Mouse (Mus musculus) layer of hippocampus, postnatal 36 days (tissue): Measurements from ENCODE around the gene Ankrd13d. TPM values are rescaled to one million over a fixed set of nuclear protein-coding genes. Genes with fewer than 3 reads are reported as not detected.
A peak's percentile ranks its signal among the peaks of the same experiment; 100 is the strongest.

Experiments
- DNase-seq, 2 experiments: peaks; one replicate each; pipeline ENCODE4 v3.0.0; 2022
- total RNA-seq, 2 experiments: library from RNA; stranded (reverse); gene quantifications; 2 replicates each; pipeline ENCODE4 v1.2.3; 2021

Ankrd13d gene
- total RNA-seq = 10 to 100 TPM; 65.2 to 66.9 TPM

- peak; percentile 90 to 91 for DNase-seq
Observed at GRCm38 (mm10) chr19:4282898-4283553, at the start of gene Ankrd13d. Gene Ankrd13d (minus strand): TSS chr19:4283137.

GRCm38 (mm10) chr19:4332653-4333052 is 49.7 kb upstream of the Ankrd13d start:
- peak; percentile 23 to 46 for DNase-seq

GRCm38 (mm10) chr19:4331273-4331672 is 48.3 kb upstream of the Ankrd13d start:
- no peak for DNase-seq

GRCm38 (mm10) chr19:4330603-4331002 is 47.7 kb upstream of the Ankrd13d start:
- DNase-seq = no peak

GRCm38 (mm10) chr19:4328737-4329304 is 45.9 kb upstream of the Ankrd13d start:
- no peak for DNase-seq

GRCm38 (mm10) chr19:4326881-4327280 is 43.9 kb upstream of the Ankrd13d start:
- no peak for DNase-seq

- DNase-seq = no peak
Observed at GRCm38 (mm10) chr19:4326106-4326505, 43.2 kb upstream of the Ankrd13d start.

GRCm38 (mm10) chr19:4322134-4322533 is 39.2 kb upstream of the Ankrd13d start:
- no peak for DNase-seq

- DNase-seq = no peak
Observed at GRCm38 (mm10) chr19:4321622-4322021, 38.7 kb upstream of the Ankrd13d start.

GRCm38 (mm10) chr19:4319272-4319671 is 36.3 kb upstream of the Ankrd13d start:
- no peak for DNase-seq

GRCm38 (mm10) chr19:4317181-4317580 is 34.2 kb upstream of the Ankrd13d start:
- no peak for DNase-seq

GRCm38 (mm10) chr19:4315223-4315944 is 32.4 kb upstream of the Ankrd13d start:
- no peak for DNase-seq

GRCm38 (mm10) chr19:4309776-4310185 is 26.8 kb upstream of the Ankrd13d start:
- DNase-seq = no peak

- DNase-seq = no peak
Observed at GRCm38 (mm10) chr19:4309302-4309701, 26.4 kb upstream of the Ankrd13d start.

- DNase-seq = peak; percentile 79 to 80
Observed at GRCm38 (mm10) chr19:4306190-4306577, 23.2 kb upstream of the Ankrd13d start, which contains the start of gene Grk2. Gene Grk2 (minus strand): TSS chr19:4306222.

GRCm38 (mm10) chr19:4305491-4306189 is 22.7 kb upstream of the Ankrd13d start:
- peak; percentile 37 to 40 for DNase-seq

GRCm38 (mm10) chr19:4304871-4305321 is 22.0 kb upstream of the Ankrd13d start:
- DNase-seq = no peak

- DNase-seq = no peak
Observed at GRCm38 (mm10) chr19:4304251-4304821, 21.4 kb upstream of the Ankrd13d start.

GRCm38 (mm10) chr19:4303640-4303995 is 20.7 kb upstream of the Ankrd13d start:
- DNase-seq = no peak

GRCm38 (mm10) chr19:4302936-4303639 is 20.2 kb upstream of the Ankrd13d start:
- peak; percentile 54 to 60 for DNase-seq

- DNase-seq = peak; percentile 45 to 56
Observed at GRCm38 (mm10) chr19:4301735-4302651, 19.1 kb upstream of the Ankrd13d start.
